Mouse (Mus musculus) liver, adult 2 months (tissue): Measurements from ENCODE around the gene Gfra1.

ENCODE experiments used
- CTCF ChIP-seq: fragments of 200-500 bp; IDR thresholded peaks from 2 replicates; pipeline ENCODE4 v1.5.1; 2011; ENCODE audit warnings: low read depth, low read length, control low read depth
- POLR2A ChIP-seq: fragments of 200-500 bp; IDR thresholded peaks from 2 replicates; pipeline ENCODE4 v1.6.1; 2011; ENCODE audit warnings: low read length, control low read depth; ENCODE audit not compliant: insufficient read depth; ENCODE audit errors: extremely low read depth

- no peak for TF ChIP-seq CTCF
- no peak for TF ChIP-seq POLR2A
These were observed 73.2 kb downstream of the Gfra1 start for GRCm38 (mm10) chr19:58382535-58382934.
